Mouse (Mus musculus): Measurements from ENCODE around the gene St5. TPM values are rescaled to one million over a fixed set of nuclear protein-coding genes. Genes with fewer than 3 reads are reported as not detected.
A peak's percentile ranks its signal among the peaks of the same experiment; 100 is the strongest.

St5 gene
- total RNA-seq, 2 experiments from 2014 or later, result 14.6 to 17.7 TPM

DNA sequence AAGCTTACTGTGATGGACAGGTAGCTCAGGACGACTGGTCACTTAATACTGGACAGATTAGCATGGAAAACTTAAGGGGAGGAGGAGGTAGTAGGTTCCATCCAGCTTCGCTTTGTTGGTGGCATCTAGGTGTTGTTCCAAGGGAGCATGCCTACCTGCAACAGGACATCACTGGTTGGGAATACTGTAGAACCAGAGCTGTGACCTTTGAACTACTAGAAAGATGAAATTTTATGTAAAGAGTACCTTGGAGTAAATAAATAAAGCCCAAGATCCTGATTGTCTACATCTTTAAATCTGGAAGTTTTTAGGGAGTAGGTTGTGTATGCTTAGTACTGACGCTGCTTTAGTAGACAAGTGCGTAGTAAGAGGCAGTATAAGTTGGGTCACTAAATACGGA, 181.3 kb downstream of the St5 start:
- no peak for DNase-seq
- intact Hi-C loops (cut with DNase I; ENCODE audit: low total_unique reads), result no loop called here

DNA sequence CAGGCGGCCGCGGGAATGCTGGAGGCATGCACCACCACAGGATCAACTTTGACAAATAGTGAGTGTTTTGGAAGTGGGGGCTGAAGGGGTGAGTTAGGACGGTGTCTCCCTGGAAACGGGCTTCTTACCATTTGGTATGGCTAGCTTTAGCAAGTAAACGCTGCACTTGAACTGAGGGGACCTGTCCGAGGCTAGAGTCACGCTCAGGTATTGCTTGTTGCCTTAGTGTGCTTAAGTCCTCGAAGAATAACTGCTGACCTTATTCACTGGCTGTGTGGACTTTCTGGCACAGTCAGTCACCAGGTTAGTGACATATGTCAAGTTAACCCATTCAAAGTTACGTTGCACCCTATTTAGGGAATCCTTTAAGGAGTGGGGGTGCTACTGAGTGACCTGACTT, 183.5 kb downstream of the St5 start:
- no peak for DNase-seq
- intact Hi-C loops (cut with DNase I; ENCODE audit: low total_unique reads), result no loop called here

DNA sequence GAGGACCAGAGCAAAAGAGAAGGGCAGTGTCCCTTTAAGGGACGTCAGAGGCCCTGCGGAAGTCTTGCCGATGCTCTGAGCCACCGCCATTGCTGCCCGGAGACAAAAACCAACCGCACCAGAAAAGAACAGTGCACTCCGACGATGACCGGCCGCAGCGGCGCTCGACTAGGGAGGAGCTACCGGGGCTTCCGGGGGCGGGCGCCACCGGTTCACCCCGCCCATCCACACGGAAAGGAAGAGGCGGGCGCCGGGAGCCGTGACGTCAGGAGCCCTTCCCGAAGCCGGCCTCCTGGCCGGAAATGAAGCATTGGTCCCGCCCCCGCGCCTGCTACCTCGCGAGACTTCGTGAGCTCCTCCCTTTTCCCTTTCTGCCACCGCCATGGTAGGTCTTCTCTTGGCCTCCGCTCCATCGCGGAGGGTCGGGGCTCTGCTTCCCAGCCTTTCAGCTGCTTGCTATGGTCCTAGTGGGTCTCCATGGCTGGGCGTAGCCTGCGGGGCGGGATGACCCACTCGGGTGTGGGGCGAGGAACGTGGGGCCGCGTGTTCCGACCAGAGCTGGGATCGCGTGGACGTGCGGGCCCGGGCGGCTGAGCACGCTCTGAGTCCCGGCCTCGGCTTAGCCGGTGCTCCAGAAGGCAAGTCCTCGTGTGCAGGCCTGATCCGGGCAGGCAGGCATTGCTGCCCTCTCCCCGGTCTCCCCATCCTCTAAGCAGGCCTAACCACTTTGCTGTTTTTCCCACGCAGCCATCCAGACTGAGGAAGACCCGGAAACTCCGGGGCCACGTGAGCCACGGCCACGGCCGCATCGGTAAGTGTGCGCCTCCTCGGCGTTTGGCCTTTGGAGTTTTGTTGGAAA, 184.3 kb downstream of the St5 start, which contains the start of gene Rpl27a:
Rpl27a (plus strand) TSS at position 310 of the 859 bp plus-strand sequence.
- DNase-seq, result peak; percentile 99
- intact Hi-C loops (cut with DNase I; ENCODE audit: low total_unique reads), result no loop called here

DNA sequence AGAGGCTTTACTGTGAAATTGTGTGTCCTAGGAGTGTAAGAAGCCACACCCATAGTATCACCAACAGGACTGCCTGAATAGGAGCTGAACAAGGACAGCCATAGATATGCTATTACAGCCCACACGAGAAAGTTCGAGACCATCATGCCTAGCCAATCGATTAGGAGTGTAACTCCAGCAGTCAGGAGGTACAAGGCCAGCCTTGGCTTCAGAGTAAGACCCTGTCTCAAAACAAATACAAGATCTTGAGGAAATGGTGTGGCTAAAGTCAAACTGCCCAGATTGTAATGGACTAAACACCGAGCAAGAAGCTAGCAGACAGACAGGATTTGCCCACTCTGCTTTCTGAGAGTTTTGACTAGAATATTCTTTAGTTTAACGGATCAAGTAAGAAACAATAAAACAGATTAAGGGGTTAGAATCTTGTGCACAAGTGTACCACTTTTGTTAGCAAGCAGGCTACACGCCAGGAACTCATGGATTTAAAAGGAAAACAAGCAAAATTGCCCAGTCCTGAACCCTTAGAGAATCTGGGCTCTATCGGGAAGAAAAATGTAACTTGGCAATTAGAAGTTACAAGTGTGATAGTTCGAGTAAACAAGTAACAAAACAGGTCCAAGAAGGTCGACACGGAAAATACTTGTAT, 185.2 kb downstream of the St5 start:
- intact Hi-C loops (cut with DNase I; ENCODE audit: low total_unique reads), result no loop called here
- no peak for DNase-seq

DNA sequence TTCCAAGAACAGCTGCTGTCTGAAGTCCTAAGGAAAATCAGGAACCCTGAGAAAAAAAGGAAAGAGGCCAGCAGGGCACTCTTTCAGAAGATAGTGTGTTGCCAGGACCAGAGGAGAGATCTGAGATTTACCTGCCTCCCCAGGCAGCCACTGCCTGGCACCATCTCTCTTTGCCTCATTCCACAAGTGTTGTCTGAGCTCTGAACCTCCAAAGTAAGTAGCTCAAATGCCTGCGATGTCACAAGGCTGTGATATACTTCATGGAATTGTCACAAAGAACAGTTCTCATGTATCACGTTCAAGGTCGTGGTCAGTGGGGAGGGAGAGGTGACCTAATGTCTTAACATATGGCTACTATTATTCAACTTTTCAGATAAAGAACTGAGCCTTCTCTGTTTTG, 186.9 kb downstream of the St5 start:
- no peak for DNase-seq
- intact Hi-C loops (cut with DNase I; ENCODE audit: low total_unique reads), result no loop called here

DNA sequence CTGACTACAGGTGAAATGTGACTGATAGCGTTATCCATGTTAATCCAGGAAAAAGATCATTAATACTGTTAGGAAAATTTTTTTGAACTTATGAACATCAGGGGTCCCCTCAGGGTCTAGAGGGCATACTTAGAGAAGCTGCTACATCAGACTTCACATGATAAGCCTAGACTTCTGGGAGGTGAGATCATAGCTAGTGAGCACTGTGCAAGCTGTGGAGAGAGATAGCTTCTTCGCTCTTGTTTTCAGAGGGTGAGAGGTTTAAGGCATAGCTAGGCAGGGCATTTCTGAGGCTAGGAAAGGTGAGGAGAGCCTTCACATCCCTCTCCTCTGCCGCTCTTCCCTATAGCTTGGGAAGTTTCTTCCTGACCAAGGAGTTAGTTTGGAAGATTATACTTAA, 191.6 kb downstream of the St5 start:
- intact Hi-C loops (cut with DNase I; ENCODE audit: low total_unique reads), result no loop called here
- DNase-seq, result no peak

DNA sequence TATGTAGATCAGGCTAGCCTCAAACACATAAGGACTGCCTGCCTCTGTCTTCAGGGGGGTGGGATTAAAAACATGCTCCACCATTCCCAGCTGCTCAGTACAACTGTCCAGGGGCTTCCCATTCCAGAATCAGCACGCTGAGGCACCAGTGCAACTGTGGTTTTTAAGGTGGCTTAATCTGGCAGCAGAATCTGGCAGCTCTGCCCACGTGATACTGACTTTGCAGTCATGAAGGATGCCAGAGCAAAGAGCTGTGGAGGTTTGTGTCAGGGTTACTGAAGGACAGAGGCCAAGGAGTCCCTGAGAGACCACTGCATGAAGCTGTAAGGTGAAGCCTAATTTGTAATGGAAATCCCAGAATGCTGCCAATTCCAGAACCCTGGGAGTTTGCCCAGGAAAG, 192.6 kb downstream of the St5 start:
- no peak for DNase-seq
- intact Hi-C loops (cut with DNase I; ENCODE audit: low total_unique reads), result no loop called here

DNA sequence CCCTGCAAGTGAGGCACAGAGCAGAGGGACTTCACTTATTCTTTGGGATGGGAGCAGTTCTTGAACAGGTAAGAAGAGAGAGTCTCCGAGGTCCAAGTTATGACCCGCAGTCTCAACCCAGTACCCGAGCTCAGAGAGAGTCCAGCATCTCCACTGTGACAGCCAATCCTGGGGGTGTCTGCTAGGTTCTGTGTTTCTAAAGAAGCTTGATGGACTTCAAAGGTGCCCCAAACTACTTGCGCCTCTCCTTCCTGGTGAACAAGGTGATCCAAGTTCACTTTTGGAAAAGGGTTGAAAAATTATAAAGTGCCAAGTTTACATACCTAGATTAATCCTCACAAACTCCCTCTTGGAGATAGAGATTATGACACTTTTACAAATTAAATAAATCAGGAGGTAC, 195.4 kb downstream of the St5 start, which contains the start of gene Trim66:
Trim66 (minus strand) TSS at position 101 of the 400 bp plus-strand sequence.
- no peak for DNase-seq
- intact Hi-C loops (cut with DNase I; ENCODE audit: low total_unique reads), result no loop called here

DNA sequence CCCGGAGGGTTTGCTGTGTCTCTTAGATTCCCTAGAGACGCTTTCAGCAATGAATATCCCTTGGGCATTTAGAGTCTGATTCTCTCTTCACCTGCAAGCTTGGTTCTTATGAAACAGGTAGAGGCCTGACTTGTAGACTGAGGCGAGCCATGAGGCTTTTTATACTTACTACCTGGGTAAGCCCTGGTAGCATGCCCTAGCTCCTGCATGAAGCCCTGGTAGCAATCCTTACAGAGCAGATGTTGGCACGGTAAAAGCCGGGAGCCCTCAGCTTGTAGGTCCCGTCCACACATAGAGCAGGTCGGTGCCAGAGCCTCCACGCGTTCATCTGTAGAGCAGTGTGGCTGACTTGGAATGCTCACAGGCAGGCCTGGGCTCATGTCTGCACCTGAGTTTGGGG, 195.8 kb downstream of the St5 start:
- no peak for DNase-seq
- intact Hi-C loops (cut with DNase I; ENCODE audit: low total_unique reads), result no loop called here

DNA sequence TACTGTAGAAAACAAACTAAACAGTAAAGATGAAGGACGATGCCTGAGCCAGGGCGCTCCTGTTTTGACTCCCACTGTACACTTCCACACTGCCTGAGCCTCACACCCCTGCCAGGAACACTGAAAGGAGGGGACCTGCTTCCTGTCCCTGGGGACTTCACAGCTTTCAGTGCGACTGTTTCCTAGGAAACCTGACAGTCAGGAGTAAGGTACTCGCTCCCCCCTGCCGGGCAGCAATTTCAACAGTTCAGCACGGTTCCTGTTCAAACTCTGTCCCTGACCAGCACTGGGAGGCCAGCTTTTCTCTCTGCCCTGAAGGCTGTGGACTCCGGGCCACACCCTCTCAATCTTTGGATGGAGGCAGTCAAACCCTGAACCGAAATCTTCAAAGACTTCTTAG, 196.3 kb downstream of the St5 start:
- intact Hi-C loops (cut with DNase I; ENCODE audit: low total_unique reads), result no loop called here
- no peak for DNase-seq

DNA sequence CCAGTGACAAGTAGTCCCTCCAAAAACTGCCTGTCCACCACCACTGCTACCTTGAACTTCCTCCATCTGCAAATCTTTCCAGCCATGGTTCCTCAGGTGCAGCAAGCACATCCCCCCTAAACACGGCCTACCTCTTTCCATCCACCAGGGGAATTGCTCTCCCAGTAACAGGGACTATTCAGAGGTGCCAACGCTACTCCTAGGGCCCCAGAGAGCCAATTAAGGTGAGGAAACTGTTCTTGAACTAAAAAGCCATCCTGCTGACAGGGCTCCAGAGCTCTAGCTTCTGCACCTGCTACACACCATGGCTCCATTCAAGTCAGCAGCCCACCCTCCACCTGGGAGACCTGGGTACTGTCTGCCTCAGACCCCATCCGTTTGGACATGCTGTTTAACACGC, 205.9 kb downstream of the St5 start:
- DNase-seq, result no peak
- intact Hi-C loops (cut with DNase I; ENCODE audit: low total_unique reads), result no loop called here

DNA sequence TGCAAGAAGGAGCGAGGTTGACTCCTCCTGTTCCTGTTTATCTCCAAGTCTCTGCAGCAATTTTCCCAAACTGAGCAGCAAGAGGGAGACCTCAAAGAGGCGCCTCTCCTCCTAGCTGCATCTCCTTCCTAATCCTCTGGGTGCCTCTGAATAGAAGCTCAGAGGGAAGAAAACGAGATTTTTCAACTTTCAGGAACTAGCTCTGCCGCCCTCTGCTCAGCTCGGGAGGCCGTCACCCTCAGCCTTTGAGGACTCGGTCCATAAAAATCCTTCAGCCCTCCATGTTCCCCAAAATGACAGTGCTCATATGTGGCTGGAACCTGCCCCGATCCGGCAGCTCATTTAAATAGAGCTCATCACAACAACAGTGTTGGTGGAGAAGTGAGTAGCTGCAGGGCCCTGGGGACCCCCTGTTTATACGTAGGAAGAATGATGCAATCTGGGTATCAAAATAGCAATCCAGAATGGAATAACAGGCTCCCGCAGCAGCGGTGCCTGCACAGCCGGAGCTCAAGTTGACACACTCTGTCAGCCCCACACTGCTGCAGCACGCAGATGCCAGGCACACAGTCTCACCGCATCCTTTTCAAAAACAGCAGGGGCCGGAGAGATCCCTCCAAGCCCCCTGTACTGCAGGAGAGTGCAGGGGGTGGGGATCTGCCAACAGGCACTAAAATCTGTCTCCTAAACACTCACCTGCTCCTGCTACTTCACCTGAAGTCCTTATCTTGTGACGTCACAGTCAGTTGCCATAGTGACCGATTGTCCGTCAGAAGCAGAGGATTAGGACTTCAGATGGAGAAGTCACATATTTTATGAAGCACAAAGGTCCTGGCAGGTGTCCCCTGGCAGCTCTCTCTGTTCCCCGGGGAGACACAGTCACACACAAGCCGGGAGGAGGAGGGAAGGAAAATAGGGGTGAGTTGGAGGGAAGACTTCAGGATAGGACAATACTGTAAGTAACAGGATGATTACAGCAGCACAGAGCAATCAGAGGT, 209.8 kb downstream of the St5 start:
- DNase-seq, result no peak
- intact Hi-C loops (cut with DNase I; ENCODE audit: low total_unique reads), result no loop called here

DNA sequence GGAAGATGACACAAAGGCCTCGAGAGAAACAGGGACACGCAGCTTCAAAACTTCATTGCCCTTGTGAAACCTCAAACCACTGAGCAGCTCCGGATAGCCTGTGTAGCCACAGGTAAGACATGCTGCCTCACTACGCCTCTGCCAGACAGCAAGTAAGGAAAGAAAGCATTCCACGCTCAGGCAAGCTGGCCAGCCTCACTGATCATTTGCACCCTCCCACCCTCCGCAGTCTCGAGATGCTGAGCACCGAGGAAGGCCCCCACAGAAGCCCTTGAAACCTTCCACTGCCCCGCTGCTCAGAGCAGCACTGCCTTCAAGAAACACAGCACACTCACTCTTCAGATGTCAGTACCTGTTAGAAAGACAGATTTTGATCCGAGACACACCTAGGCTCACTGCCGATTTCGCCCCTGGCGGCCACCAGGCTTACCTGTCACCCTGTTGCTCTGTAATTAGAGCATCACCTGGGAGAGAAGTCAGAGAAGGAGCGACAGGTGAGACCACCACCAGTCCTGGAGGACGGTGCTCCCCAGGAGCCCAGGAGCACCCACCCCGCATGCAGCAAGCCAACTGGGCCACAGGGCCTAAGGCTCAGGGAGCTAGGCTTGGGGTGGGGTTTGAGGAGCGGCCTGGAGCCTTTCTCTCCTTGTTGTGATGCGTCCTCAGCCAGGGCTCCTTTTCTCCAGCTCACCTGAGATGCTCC, 210.6 kb downstream of the St5 start:
- intact Hi-C loops (cut with DNase I; ENCODE audit: low total_unique reads), result no loop called here
- no peak for DNase-seq

DNA sequence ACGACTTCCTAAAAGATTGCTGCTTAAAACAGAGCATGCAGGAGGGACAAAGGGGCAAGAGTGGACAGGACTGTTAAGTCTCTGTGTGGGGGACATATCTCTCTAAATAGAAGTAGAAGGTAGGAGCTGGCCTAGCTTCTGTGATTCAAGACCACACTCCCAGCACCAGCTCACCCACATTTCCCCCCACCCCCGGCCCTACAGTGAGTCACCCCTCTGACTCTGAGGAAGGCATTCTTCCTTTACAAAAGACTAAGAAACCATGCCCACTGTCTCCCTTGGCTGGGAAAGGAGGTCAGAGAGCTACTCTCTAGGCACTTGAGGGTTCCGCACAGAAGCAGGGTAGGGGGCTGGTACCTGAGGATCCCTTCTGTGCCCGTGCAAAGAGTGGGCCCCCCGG, 219.2 kb downstream of the St5 start:
- DNase-seq, result no peak
- intact Hi-C loops (cut with DNase I; ENCODE audit: low total_unique reads), result no loop called here

DNA sequence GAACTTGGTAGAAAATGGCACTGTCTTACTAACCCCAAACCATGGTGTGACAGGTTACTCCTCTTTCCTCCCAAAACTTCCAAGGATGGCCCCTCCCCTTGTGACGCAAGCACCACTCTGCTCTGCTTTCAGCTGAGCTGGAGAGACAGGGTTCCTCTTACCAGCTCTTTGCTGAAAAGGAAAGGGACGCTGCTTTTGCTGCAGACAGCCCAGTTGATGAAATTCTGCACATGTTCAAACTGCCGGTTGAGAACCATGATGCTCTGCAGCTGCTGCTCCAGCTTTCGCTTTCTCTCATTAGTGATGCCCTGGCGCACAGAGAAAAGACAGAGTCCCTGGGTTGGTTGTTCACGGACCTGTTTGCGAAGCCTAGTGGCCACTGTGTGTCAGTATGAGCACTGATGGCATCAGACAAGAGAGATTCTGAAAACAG, 222.6 kb downstream of the St5 start:
- peak; percentile 20 for DNase-seq
- intact Hi-C loops (cut with DNase I; ENCODE audit: low total_unique reads), result no loop called here

DNA sequence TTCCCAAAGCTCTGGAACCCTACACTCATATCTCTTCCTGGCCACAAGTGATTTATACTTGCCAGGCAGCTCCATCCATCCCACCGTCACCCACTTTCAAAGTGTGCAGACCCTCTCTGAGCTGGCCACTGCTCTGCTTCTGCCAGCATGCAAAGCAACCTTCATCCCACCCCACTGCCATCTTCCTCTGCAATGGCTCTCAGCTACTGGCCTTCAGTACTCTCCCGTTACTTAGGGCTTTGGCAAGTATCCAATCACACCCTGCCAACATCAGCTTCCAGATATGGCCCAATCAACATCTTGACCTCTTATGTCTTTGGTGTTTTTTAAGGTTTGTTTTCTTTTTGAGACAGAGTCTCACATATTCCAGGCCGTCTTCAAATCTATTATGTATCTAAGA, 225.5 kb downstream of the St5 start:
- no peak for DNase-seq
- intact Hi-C loops (cut with DNase I; ENCODE audit: low total_unique reads), result no loop called here
